Mouse (Mus musculus) frontal cortex, postnatal 14 days (tissue): ENCODE measurements around the gene Sgpl1.
A peak's percentile ranks its signal among the peaks of the same experiment; 100 is the strongest.
"Not testable (repeated sequence)": the region's sequence is repeated elsewhere in the genome, so short reads cannot be mapped to it uniquely, and the experiment has no call there.

Source experiments
- DNase-seq, 2 experiments: peaks; one replicate each; pipeline ENCODE4 v3.0.0; 2022; ENCODE audit warnings: low spot score in 2 of 2

Gene Sgpl1

GRCm38 (mm10) chr10:61155611-61156010 is 8.1 kb upstream of the Sgpl1 start:
- DNase-seq, result no peak

- no peak for DNase-seq
Measured at GRCm38 (mm10) chr10:61152131-61152530, 4.6 kb upstream of the Sgpl1 start.

- no peak for DNase-seq
Measured at GRCm38 (mm10) chr10:61150616-61151015, 3.1 kb upstream of the Sgpl1 start.

GRCm38 (mm10) chr10:61149476-61149875 is 2.0 kb upstream of the Sgpl1 start:
- no peak for DNase-seq

- peak in 1 of 2 experiments; percentile 9 for DNase-seq
Measured at GRCm38 (mm10) chr10:61146807-61147156, 721 bp downstream of the Sgpl1 start.

GRCm38 (mm10) chr10:61146119-61146806 is 1.2 kb downstream of the Sgpl1 start:
- peak; percentile 14 to 31 for DNase-seq

GRCm38 (mm10) chr10:61145766-61146118 is 1.8 kb downstream of the Sgpl1 start:
- DNase-seq, result no peak

GRCm38 (mm10) chr10:61143343-61143742 is 4.2 kb downstream of the Sgpl1 start:
- no peak for DNase-seq

GRCm38 (mm10) chr10:61137567-61137966 is 9.9 kb downstream of the Sgpl1 start:
- no peak for DNase-seq

- no peak for DNase-seq
Measured at GRCm38 (mm10) chr10:61135226-61135839, 12.2 kb downstream of the Sgpl1 start.

GRCm38 (mm10) chr10:61134041-61134440 is 13.5 kb downstream of the Sgpl1 start:
- no peak for DNase-seq

GRCm38 (mm10) chr10:61130959-61131358 is 16.5 kb downstream of the Sgpl1 start:
- no peak for DNase-seq

- no peak for DNase-seq
Measured at GRCm38 (mm10) chr10:61128701-61129365, 18.7 kb downstream of the Sgpl1 start.

- no peak for DNase-seq
Measured at GRCm38 (mm10) chr10:61124462-61124861, 23.0 kb downstream of the Sgpl1 start.

GRCm38 (mm10) chr10:61123276-61123913 is 24.1 kb downstream of the Sgpl1 start:
- no peak for DNase-seq

- DNase-seq, result not testable (repeated sequence)
Measured at GRCm38 (mm10) chr10:61121732-61122131, 25.8 kb downstream of the Sgpl1 start.

- no peak for DNase-seq
Measured at GRCm38 (mm10) chr10:61114246-61114720, 33.2 kb downstream of the Sgpl1 start.

- DNase-seq, result no peak
Measured at GRCm38 (mm10) chr10:61103564-61104114, 43.9 kb downstream of the Sgpl1 start.

- DNase-seq, result no peak
Measured at GRCm38 (mm10) chr10:61091866-61092265, 55.6 kb downstream of the Sgpl1 start.

- no peak for DNase-seq
Measured at GRCm38 (mm10) chr10:61089170-61090142, 58.0 kb downstream of the Sgpl1 start, which contains the start of gene Pcbd1. Gene Pcbd1 (plus strand): TSS chr10:61089331.

- DNase-seq, result no peak
Measured at GRCm38 (mm10) chr10:61088468-61088867, 59.0 kb downstream of the Sgpl1 start.
